Mouse (Mus musculus): ENCODE measurements at regions not wholly inside any gene's neighbourhood (a gene's known extent, or its start where the extent isn't known, plus 50 kb on each side); places are given as distances from the start of the nearest gene placed in this dataset.

- no peak overlapping the region for H3K4me3 ChIP-seq (ENCODE audit: low read depth, low read length)
- H3K4me1 ChIP-seq (ENCODE audit: control insufficient read depth, insufficient read depth, low read length): no peaks in the 10 kb centered on the region
- H3K9ac ChIP-seq (ENCODE audit: low read depth, poor library complexity, severe bottlenecking): no peak overlapping the region
- H3K27me3 ChIP-seq (ENCODE audit: control insufficient read depth, insufficient read depth, low read length, poor library complexity, severe bottlenecking): no peaks in the 10 kb centered on the region; the same call in 1 of the 2 replicates
- H3K9me3 ChIP-seq (replicated peaks; ENCODE audit: control insufficient read depth, insufficient read depth, low read length, poor library complexity, severe bottlenecking): no peaks in the 10 kb centered on the region
- no peak for TF ChIP-seq CTCF (IDR thresholded peaks at IDR 0.05; ENCODE audit: low read depth, low read length)
- TF ChIP-seq EP300 (IDR thresholded peaks at IDR 0.05; ENCODE audit: insufficient read depth, low read depth, low read length): no peak
- no peak for TF ChIP-seq POLR2A (IDR thresholded peaks at IDR 0.05; ENCODE audit: insufficient read depth, low read length)
- H3K27ac ChIP-seq (ENCODE audit: insufficient read depth, low read length): no peak overlapping the region
- H3K36me3 ChIP-seq (ENCODE audit: control insufficient read depth, insufficient read depth, low read length, poor library complexity, severe bottlenecking): no peaks in the 10 kb centered on the region
These were observed 102.3 kb upstream of the Adgrl2 start for GRCm38 (mm10) chr3:149092649-149093048.

- Histone ChIP-seq H3K4me3 (ENCODE audit: low read depth, low read length) (no peak overlapping the region), H3K4me1 (ENCODE audit: control insufficient read depth, insufficient read depth, low read length) (peaks cover 6% of the 10 kb centered on the region)
- TF ChIP-seq POLR2A (IDR thresholded peaks at IDR 0.05; ENCODE audit: insufficient read depth, low read length) (no peak), EP300 (IDR thresholded peaks at IDR 0.05; ENCODE audit: insufficient read depth, low read depth, low read length) (no peak), CTCF (IDR thresholded peaks at IDR 0.05; ENCODE audit: low read depth, low read length) (no peak)
These were observed 99.7 kb upstream of the Adgrl2 start for GRCm38 (mm10) chr3:149090103-149090502.

GRCm38 (mm10) chr3:149088621-149089128 lies 98.3 kb upstream of the Adgrl2 start:
- H3K27me3 ChIP-seq (ENCODE audit: control insufficient read depth, insufficient read depth, low read length, poor library complexity, severe bottlenecking): no peaks in the 10 kb centered on the region; the same call in 1 of the 2 replicates
- H3K4me3 ChIP-seq (ENCODE audit: low read depth, low read length): no peak overlapping the region
- peaks cover 6% of the 10 kb centered on the region for H3K4me1 ChIP-seq (ENCODE audit: control insufficient read depth, insufficient read depth, low read length)
- H3K27ac ChIP-seq (ENCODE audit: insufficient read depth, low read length): no peak overlapping the region
- no peaks in the 10 kb centered on the region for H3K36me3 ChIP-seq (ENCODE audit: control insufficient read depth, insufficient read depth, low read length, poor library complexity, severe bottlenecking)
- TF ChIP-seq CTCF (IDR thresholded peaks at IDR 0.05; ENCODE audit: low read depth, low read length) (no peak), EP300 (IDR thresholded peaks at IDR 0.05; ENCODE audit: insufficient read depth, low read depth, low read length) (no peak), POLR2A (IDR thresholded peaks at IDR 0.05; ENCODE audit: insufficient read depth, low read length) (no peak)
- H3K9me3 ChIP-seq (replicated peaks; ENCODE audit: control insufficient read depth, insufficient read depth, low read length, poor library complexity, severe bottlenecking): no peaks in the 10 kb centered on the region
- no peak overlapping the region for H3K9ac ChIP-seq (ENCODE audit: low read depth, poor library complexity, severe bottlenecking)

More at GRCm38 (mm10) chr3:149090103-149090502, 99.7 kb upstream of the Adgrl2 start:
- Histone ChIP-seq H3K36me3 (ENCODE audit: control insufficient read depth, insufficient read depth, low read length, poor library complexity, severe bottlenecking) (no peaks in the 10 kb centered on the region), H3K9ac (ENCODE audit: low read depth, poor library complexity, severe bottlenecking) (no peak overlapping the region), H3K27me3 (ENCODE audit: control insufficient read depth, insufficient read depth, low read length, poor library complexity, severe bottlenecking) (no peaks in the 10 kb centered on the region; the same call in 1 of the 2 replicates), H3K27ac (ENCODE audit: insufficient read depth, low read length) (no peak overlapping the region), H3K9me3 (replicated peaks; ENCODE audit: control insufficient read depth, insufficient read depth, low read length, poor library complexity, severe bottlenecking) (no peaks in the 10 kb centered on the region)

GRCm38 (mm10) chr3:149087488-149087887 lies 97.1 kb upstream of the Adgrl2 start:
- no peak for TF ChIP-seq CTCF (IDR thresholded peaks at IDR 0.05; ENCODE audit: low read depth, low read length)
- no peak for TF ChIP-seq POLR2A (IDR thresholded peaks at IDR 0.05; ENCODE audit: insufficient read depth, low read length)
- no peak for TF ChIP-seq EP300 (IDR thresholded peaks at IDR 0.05; ENCODE audit: insufficient read depth, low read depth, low read length)
- no peak overlapping the region for H3K4me3 ChIP-seq (ENCODE audit: low read depth, low read length)
- no peak overlapping the region for H3K9ac ChIP-seq (ENCODE audit: low read depth, poor library complexity, severe bottlenecking)
- no peaks in the 10 kb centered on the region for H3K36me3 ChIP-seq (ENCODE audit: control insufficient read depth, insufficient read depth, low read length, poor library complexity, severe bottlenecking)
- peaks cover 6% of the 10 kb centered on the region for H3K4me1 ChIP-seq (ENCODE audit: control insufficient read depth, insufficient read depth, low read length)
- H3K9me3 ChIP-seq (replicated peaks; ENCODE audit: control insufficient read depth, insufficient read depth, low read length, poor library complexity, severe bottlenecking): no peaks in the 10 kb centered on the region
- H3K27me3 ChIP-seq (ENCODE audit: control insufficient read depth, insufficient read depth, low read length, poor library complexity, severe bottlenecking): no peaks in the 10 kb centered on the region; the same call in 1 of the 2 replicates
- H3K27ac ChIP-seq (ENCODE audit: insufficient read depth, low read length): no peak overlapping the region

DNA sequence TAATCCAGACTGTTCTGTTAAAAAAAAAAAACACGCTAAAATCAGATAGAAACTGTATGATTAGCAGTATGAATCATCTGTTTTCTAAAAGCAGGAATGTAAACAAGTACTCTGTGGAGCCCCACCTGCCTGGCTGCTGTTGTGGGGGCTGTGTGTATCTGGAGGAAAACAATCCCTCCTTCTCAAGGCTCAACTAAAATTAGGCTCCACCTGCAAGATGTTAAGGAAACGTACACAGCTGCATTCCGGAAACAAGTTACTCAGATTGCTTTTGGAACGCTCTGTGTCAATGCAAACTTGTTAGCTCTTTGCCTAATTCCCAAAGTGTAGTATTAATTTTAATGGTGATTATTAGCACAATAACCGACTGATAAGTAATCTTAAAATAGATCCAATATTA lies 96.3 kb upstream of the Adgrl2 start:
- no peak for TF ChIP-seq EP300 (IDR thresholded peaks at IDR 0.05; ENCODE audit: insufficient read depth, low read depth, low read length)
- no peaks in the 10 kb centered on the region; the same call in 1 of the 2 replicates for H3K27me3 ChIP-seq (ENCODE audit: control insufficient read depth, insufficient read depth, low read length, poor library complexity, severe bottlenecking)
- H3K4me1 ChIP-seq (ENCODE audit: control insufficient read depth, insufficient read depth, low read length): peaks cover 6% of the 10 kb centered on the region
- no peak overlapping the region for H3K9ac ChIP-seq (ENCODE audit: low read depth, poor library complexity, severe bottlenecking)
- no peak overlapping the region for H3K4me3 ChIP-seq (ENCODE audit: low read depth, low read length)
- no peaks in the 10 kb centered on the region for H3K36me3 ChIP-seq (ENCODE audit: control insufficient read depth, insufficient read depth, low read length, poor library complexity, severe bottlenecking)
- H3K9me3 ChIP-seq (replicated peaks; ENCODE audit: control insufficient read depth, insufficient read depth, low read length, poor library complexity, severe bottlenecking): no peaks in the 10 kb centered on the region
- no peak overlapping the region for H3K27ac ChIP-seq (ENCODE audit: insufficient read depth, low read length)

DNA sequence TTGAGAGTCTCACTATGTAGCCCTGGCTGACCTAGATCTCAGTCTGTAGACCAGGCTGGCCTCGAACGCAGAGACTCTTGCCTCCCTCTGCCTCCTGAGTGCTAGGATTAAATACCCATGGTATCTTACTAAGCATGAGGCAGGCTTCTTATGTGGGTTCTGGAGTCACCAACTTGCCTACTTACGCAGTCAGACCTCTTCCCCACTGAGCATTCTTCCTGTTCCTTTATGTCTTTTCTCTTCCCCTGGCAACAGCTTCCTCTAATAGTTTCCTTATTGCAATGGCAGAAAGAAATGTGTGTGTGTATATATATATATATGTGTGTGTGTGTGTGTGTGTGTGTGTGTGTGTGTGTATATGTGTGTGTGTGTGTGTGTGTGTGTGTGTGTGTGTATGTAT lies 95.7 kb upstream of the Adgrl2 start:
- H3K9ac ChIP-seq (ENCODE audit: low read depth, poor library complexity, severe bottlenecking): no peak overlapping the region
- H3K4me1 ChIP-seq (ENCODE audit: control insufficient read depth, insufficient read depth, low read length): peaks cover 6% of the 10 kb centered on the region
- no peaks in the 10 kb centered on the region; the same call in 1 of the 2 replicates for H3K27me3 ChIP-seq (ENCODE audit: control insufficient read depth, insufficient read depth, low read length, poor library complexity, severe bottlenecking)
- H3K27ac ChIP-seq (ENCODE audit: insufficient read depth, low read length): no peak overlapping the region
- no peaks in the 10 kb centered on the region for H3K36me3 ChIP-seq (ENCODE audit: control insufficient read depth, insufficient read depth, low read length, poor library complexity, severe bottlenecking)
- H3K4me3 ChIP-seq (ENCODE audit: low read depth, low read length): no peak overlapping the region
- H3K9me3 ChIP-seq (replicated peaks; ENCODE audit: control insufficient read depth, insufficient read depth, low read length, poor library complexity, severe bottlenecking): no peaks in the 10 kb centered on the region
- TF ChIP-seq CTCF (IDR thresholded peaks at IDR 0.05; ENCODE audit: low read depth, low read length) (no peak), POLR2A (IDR thresholded peaks at IDR 0.05; ENCODE audit: insufficient read depth, low read length) (no peak), EP300 (IDR thresholded peaks at IDR 0.05; ENCODE audit: insufficient read depth, low read depth, low read length) (no peak)
